In the genomic region with DNA sequence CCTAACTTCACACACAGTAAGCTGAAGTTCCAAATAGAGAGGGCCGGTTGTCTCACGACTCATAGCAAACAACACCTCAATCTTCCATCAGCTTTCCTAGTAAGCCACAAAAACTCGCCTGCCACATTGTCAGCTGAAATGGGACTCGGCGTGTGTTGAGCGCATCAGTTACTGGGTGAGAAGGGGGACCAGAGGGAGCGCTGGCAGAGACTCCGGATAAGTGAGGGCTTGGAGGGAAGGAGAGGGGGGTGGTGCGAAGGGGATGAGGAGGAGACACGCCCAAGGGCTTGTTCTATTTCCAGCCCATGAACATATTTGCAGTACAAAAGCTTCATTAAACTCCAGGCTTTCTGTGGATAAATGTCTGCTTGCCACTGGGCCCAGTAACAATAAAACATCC, we compare ENCODE assay signal across 21 mouse cellular contexts.
A peak's percentile ranks its signal among the peaks of the same experiment; 100 is the strongest.
DNase-seq lines count a peak whose midpoint lies in the region; ATAC-seq lines count a peak whose summit lies in the region.
"Had no signal": no experiment of that assay in that cellular context is flagged by ENCODE, and none has a peak within 500 bp of the region (broad histone marks: within the 10 kb centered on the region; RNA-seq: fewer than 3 reads in every experiment).

No protein-coding gene starts in this region.

- H3K9me3 ChIP-seq in liver, embryonic 12.5 days (replicated peaks): no peaks in the 10 kb centered on the region
- H3K9me3 ChIP-seq: embryonic facial prominence, embryonic 12.5 days; heart, embryonic 10.5 days; hindbrain, embryonic 13.5 days had no signal

- WGBS in liver, embryonic 12.5 days (ENCODE audit: insufficient replicate concordance): 49% methylated on average over 10 of the region's 10 CpGs

- peak; percentile 27; the same call in 1 of the 2 replicates for ATAC-seq in frontal cortex, adult (ENCODE audit: low TSS enrichment)
- no peak for ATAC-seq in liver, embryonic 12.5 days
- ATAC-seq: forebrain, embryonic 16.5 days; hindbrain, postnatal 0 days; Patski had no signal

- H3K27ac ChIP-seq in liver, embryonic 12.5 days: no peak overlapping the region
- H3K27ac ChIP-seq: embryonic facial prominence, embryonic 12.5 days; heart, embryonic 10.5 days; hindbrain, embryonic 13.5 days; hindbrain, postnatal 0 days had no signal

- no peak overlapping the region for H3K4me2 ChIP-seq in liver, embryonic 12.5 days
- H3K4me2 ChIP-seq: embryonic facial prominence, embryonic 12.5 days; hindbrain, embryonic 13.5 days had no signal

- H3K4me1 ChIP-seq in liver, embryonic 12.5 days: no peaks in the 10 kb centered on the region
- H3K4me1 ChIP-seq: embryonic facial prominence, embryonic 12.5 days; hindbrain, embryonic 13.5 days had no signal

- H3K27me3 ChIP-seq in liver, embryonic 12.5 days (replicated peaks): peaks cover 4% of the 10 kb centered on the region; the same call in 1 of the 2 replicates
- H3K27me3 ChIP-seq: embryonic facial prominence, embryonic 12.5 days; Patski had no signal

- no peak overlapping the region for H3K4me3 ChIP-seq in liver, embryonic 12.5 days
- H3K4me3 ChIP-seq: embryonic facial prominence, embryonic 12.5 days; heart, embryonic 10.5 days; hindbrain, embryonic 13.5 days had no signal

- no peaks in the 10 kb centered on the region for H3K36me3 ChIP-seq in liver, embryonic 12.5 days
- H3K36me3 ChIP-seq: embryonic facial prominence, embryonic 12.5 days; heart, embryonic 10.5 days; hindbrain, embryonic 13.5 days had no signal

- no peak overlapping the region for H3K9ac ChIP-seq in liver, embryonic 12.5 days
- H3K9ac ChIP-seq: embryonic facial prominence, embryonic 12.5 days; hindbrain, embryonic 13.5 days had no signal

- DNase-seq in frontal cortex, postnatal 10 days (ENCODE audit: low spot score in 2 of 2): no peak
- peak; percentile 74 for DNase-seq in lung, postnatal 10 days
- DNase-seq in lung, adult 18-20 months: no peak
- DNase-seq in ES-CJ7 (ENCODE audit: low read depth, low spot score): peak; percentile 36
- DNase-seq in brain, adult 2 months (ENCODE audit: low read depth, low spot score): peak; percentile 34
- DNase-seq: adrenal gland, adult 8-10 months; adrenal gland, postnatal 36 days; cerebellum, adult 11-12 months; cerebellum, adult 9-10 months; cerebellum, postnatal 25 days; gastrocnemius, postnatal 36 days; heart, adult 11 months; heart, postnatal 14 days had no signal

Comparison
In these comparisons a context has a peak if more than half of its experiments do, and no peak if none do; other contexts are left out.
1. DNase-seq: peak in lung, postnatal 10 days (single experiment), ES-CJ7 (single experiment) and brain, adult 2 months (single experiment); none in frontal cortex, postnatal 10 days (0 of 2) and lung, adult 18-20 months (0 of 2).